In the genomic region with DNA sequence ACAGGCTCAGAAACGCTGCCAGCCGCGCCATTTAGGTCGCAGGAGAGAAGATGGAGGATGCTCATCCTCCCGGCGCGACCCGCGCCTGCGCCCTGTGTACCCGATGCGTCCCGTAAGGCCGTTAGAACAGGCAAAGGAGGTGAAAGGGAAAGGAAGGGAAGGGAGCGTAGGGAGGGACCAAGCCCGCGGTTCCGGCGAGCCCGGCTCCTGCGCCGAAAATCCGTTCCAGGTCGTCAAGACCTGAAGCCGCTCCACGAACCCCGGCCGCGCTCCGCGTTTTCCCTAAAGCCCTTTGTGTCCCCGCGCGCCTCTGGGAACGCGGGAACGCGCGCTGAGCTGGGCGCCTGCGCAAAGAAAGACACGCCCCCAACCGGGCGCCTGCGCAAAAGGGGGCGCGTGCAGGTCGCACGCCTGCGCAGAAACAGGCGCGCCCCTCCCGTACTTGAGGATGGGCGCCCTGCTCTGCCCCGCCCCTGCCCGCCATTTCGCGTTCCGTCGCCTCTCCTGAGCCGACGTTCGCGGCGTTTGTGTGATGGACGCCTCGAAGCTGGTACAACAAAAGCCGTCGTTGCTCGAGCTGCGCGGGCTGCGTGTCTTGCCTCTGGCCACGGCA, we compare ENCODE assay signal across 7 mouse cellular contexts. TPM values are rescaled to one million over a fixed set of nuclear protein-coding genes. Genes with fewer than 3 reads are reported as not detected.
DNase-seq lines count a peak whose midpoint lies in the region; ATAC-seq and TF ChIP-seq lines count a peak whose summit lies in the region.

No protein-coding gene starts in this region.

- H3K27ac ChIP-seq in intestine, postnatal 0 days (ENCODE audit: low read depth, low read length) = peak overlapping the region; percentile 88
- H3K27ac ChIP-seq in midbrain, embryonic 12.5 days (replicated peaks) = peak overlapping the region; percentile 98
- peak overlapping the region; percentile 97 for H3K27ac ChIP-seq in small intestine, adult 2 months (ENCODE audit: insufficient read depth, low read depth, low read length)

- TF ChIP-seq POLR2A in small intestine, adult 2 months (IDR thresholded peaks at IDR 0.05; ENCODE audit: low read depth, low read length) = peak; percentile 91

- peaks cover 18% of the 10 kb centered on the region for H3K4me1 ChIP-seq in intestine, postnatal 0 days (replicated peaks; ENCODE audit: control insufficient read depth, insufficient read depth, low read length)
- peaks cover 18% of the 10 kb centered on the region for H3K4me1 ChIP-seq in midbrain, embryonic 12.5 days
- H3K4me1 ChIP-seq in small intestine, adult 2 months (ENCODE audit: control insufficient read depth, insufficient read depth, insufficient read length, low read length) = peaks cover 26% of the 10 kb centered on the region; the same call in 1 of the 2 replicates

- H3K4me3 ChIP-seq in intestine, postnatal 0 days (ENCODE audit: low read depth, low read length) = peak overlapping the region; percentile 47
- H3K4me3 ChIP-seq in midbrain, embryonic 12.5 days = peak overlapping the region; percentile 64
- peak overlapping the region; percentile 91 for H3K4me3 ChIP-seq in small intestine, adult 2 months (ENCODE audit: low read depth, low read length)

- no peaks in the 10 kb centered on the region for H3K9me3 ChIP-seq in intestine, postnatal 0 days (ENCODE audit: control insufficient read depth)
- H3K9me3 ChIP-seq in midbrain, embryonic 12.5 days = no peaks in the 10 kb centered on the region

- H3K4me2 ChIP-seq in intestine, postnatal 0 days (replicated peaks; ENCODE audit: low read depth) = peak overlapping the region; percentile 67
- H3K4me2 ChIP-seq in midbrain, embryonic 12.5 days (replicated peaks) = peak overlapping the region; percentile 85

- peak; percentile 11; the same call in 1 of the 2 replicates for TF ChIP-seq CTCF in intestine, postnatal 0 days (IDR thresholded peaks at IDR 0.05; ENCODE audit: low read depth)
- TF ChIP-seq CTCF in small intestine, adult 2 months (IDR thresholded peaks at IDR 0.05; ENCODE audit: extremely low read depth, insufficient read length, insufficient replicate concordance, low read depth, low read length) = no peak

- no peaks in the 10 kb centered on the region for H3K27me3 ChIP-seq in intestine, postnatal 0 days (replicated peaks; ENCODE audit: control insufficient read depth, insufficient read depth, low read length)
- H3K27me3 ChIP-seq in midbrain, embryonic 12.5 days = no peaks in the 10 kb centered on the region
- H3K27me3 ChIP-seq in small intestine, adult 2 months (ENCODE audit: control insufficient read depth, insufficient read depth, low read length) = no peaks in the 10 kb centered on the region

- DNase-seq in adrenal gland, adult 8-10 months = peak; percentile 99
- peak; percentile 100 for DNase-seq in embryo, embryonic 9.5 days (ENCODE audit: extremely low spot score)
- DNase-seq in gonadal fat pad, adult 2 months (ENCODE audit: low read depth) = peak; percentile 77
- peak; percentile 99 for DNase-seq in left cerebral cortex, postnatal 4 days

- ATAC-seq in intestine, postnatal 0 days = peak; percentile 95
- peak; percentile 97 for ATAC-seq in midbrain, embryonic 12.5 days (ENCODE audit: low FRiP score, low read depth)

- under 1% methylated on average over 59 of the region's 74 CpGs for WGBS in intestine, postnatal 0 days
- WGBS in midbrain, embryonic 12.5 days = under 1% methylated on average over 74 of the region's 74 CpGs
- under 1% methylated on average over 74 of the region's 74 CpGs for WGBS in small intestine, adult 2 months

- H3K9ac ChIP-seq in intestine, postnatal 0 days (ENCODE audit: low read depth, low read length) = peak overlapping the region; percentile 67
- H3K9ac ChIP-seq in midbrain, embryonic 12.5 days (replicated peaks) = peak overlapping the region; percentile 93

- intact Hi-C loops in left cerebral cortex, postnatal 4 days (cut with DNase I) = loop anchor here (5.0 kb wide), 1 partner anchor 40 kb away; a partner anchor contains a TSS

- no peaks in the 10 kb centered on the region for H3K36me3 ChIP-seq in intestine, postnatal 0 days (ENCODE audit: control insufficient read depth, insufficient read depth)
- no peaks in the 10 kb centered on the region for H3K36me3 ChIP-seq in midbrain, embryonic 12.5 days
- no peaks in the 10 kb centered on the region for H3K36me3 ChIP-seq in small intestine, adult 2 months (ENCODE audit: control insufficient read depth, insufficient read depth, low read length)

RNA-seq across cellular contexts. Expression of a gene that starts 39.1 kb away (rescaled TPM):
- 100 to 1,000 TPM; 448 to 514 (median 510) TPM for total RNA-seq in adrenal gland, adult 8-10 months (2022)
- 380 and 511 TPM in 2 replicates for polyA plus RNA-seq in gonadal fat pad, adult 2 months (2012; rRNA removed)
- 1,008 and 1,098 TPM in 2 replicates for polyA plus RNA-seq in intestine, postnatal 0 days (2015; fragmentation: Nextera tagmentation; extraction: Ambion mirVana)
- total RNA-seq in left cerebral cortex, postnatal 4 days (2021) = 1,000 to 10,000 TPM; 1,018 to 1,064 TPM
- 2,626 and 2,824 TPM in 2 replicates for polyA plus RNA-seq in midbrain, embryonic 12.5 days (2016; fragmentation: Nextera tagmentation; extraction: Ambion mirVana)
- 212 and 749 TPM in 2 replicates for polyA plus RNA-seq in small intestine, adult 2 months (2012; rRNA removed)

Comparison
In these comparisons a context has a peak if more than half of its experiments do, and no peak if none do; other contexts are left out.
1. Peak in every context shown above with its lines: DNase-seq, ATAC-seq, H3K4me3 ChIP-seq and H3K27ac ChIP-seq.